In the genomic region with DNA sequence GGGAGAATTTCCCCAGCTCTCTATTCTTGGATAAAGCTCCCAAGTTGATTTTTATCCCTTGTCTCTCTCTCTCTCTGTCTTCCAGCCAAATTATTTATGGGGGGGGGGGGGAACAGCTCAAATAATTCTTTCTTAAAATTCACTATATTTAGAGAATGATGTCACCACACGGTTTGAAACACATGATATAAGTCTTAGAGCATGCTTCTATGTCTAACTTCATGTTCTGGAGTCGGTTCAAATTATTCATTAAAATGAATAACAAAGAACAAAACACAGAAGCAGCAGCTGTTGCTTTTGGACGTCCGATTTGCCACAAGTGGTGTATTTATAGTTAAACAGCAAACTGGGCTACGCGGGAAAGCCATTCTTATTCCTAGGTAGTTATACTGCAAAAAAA, we compare ENCODE assay signal across 23 mouse cellular contexts.
DNase-seq lines count a peak whose midpoint lies in the region; ATAC-seq lines count a peak whose summit lies in the region.
"Had no signal": no experiment of that assay in that cellular context is flagged by ENCODE, and none has a peak within 500 bp of the region (broad histone marks: within the 10 kb centered on the region; RNA-seq: fewer than 3 reads in every experiment).

No protein-coding gene starts in this region.

- no peak for ATAC-seq in hindbrain, embryonic 13.5 days (ENCODE audit: low FRiP score)
- ATAC-seq in hindbrain, embryonic 14.5 days (ENCODE audit: low FRiP score), result no peak
- ATAC-seq in embryonic facial prominence, embryonic 15.5 days (ENCODE audit: insufficient number of reproducible peaks, low FRiP score, low TSS enrichment, low read depth), result no peak
- no peak for ATAC-seq in limb, embryonic 13.5 days (ENCODE audit: low FRiP score, low read depth)
- ATAC-seq in granulocyte monocyte progenitor cell, adult 5-6 weeks (replicated peaks; ENCODE audit: poor library complexity, severe bottlenecking), result no peak
- ATAC-seq: activated CD4-positive, CD25-positive, alpha-beta regulatory T cell, adult 4 months; midbrain, embryonic 16.5 days had no signal

- peaks cover 61% of the 10 kb centered on the region for H3K4me1 ChIP-seq in heart, embryonic 10.5 days
- peaks cover 18% of the 10 kb centered on the region for H3K4me1 ChIP-seq in hindbrain, embryonic 13.5 days (replicated peaks)
- H3K4me1 ChIP-seq in hindbrain, embryonic 14.5 days (replicated peaks; ENCODE audit: control insufficient read depth, insufficient read depth, low read length), result peaks cover 8% of the 10 kb centered on the region
- peaks cover 28% of the 10 kb centered on the region for H3K4me1 ChIP-seq in embryonic facial prominence, embryonic 15.5 days
- peaks cover 54% of the 10 kb centered on the region for H3K4me1 ChIP-seq in limb, embryonic 13.5 days

- peaks cover 8% of the 10 kb centered on the region; the same call in 1 of the 2 replicates for H3K36me3 ChIP-seq in heart, embryonic 10.5 days
- no peaks in the 10 kb centered on the region for H3K36me3 ChIP-seq in hindbrain, embryonic 13.5 days
- no peaks in the 10 kb centered on the region for H3K36me3 ChIP-seq in hindbrain, embryonic 14.5 days (replicated peaks; ENCODE audit: control insufficient read depth, insufficient read depth)
- no peaks in the 10 kb centered on the region for H3K36me3 ChIP-seq in embryonic facial prominence, embryonic 15.5 days
- H3K36me3 ChIP-seq in limb, embryonic 13.5 days, result no peaks in the 10 kb centered on the region
- H3K36me3 ChIP-seq: hindbrain, embryonic 15.5 days; lung, embryonic 15.5 days; midbrain, embryonic 10.5 days had no signal

- peak overlapping the region; percentile 30; the same call in 1 of the 2 replicates for H3K27ac ChIP-seq in heart, embryonic 10.5 days
- peak overlapping the region; percentile 30; the same call in 1 of the 2 replicates for H3K27ac ChIP-seq in hindbrain, embryonic 13.5 days
- H3K27ac ChIP-seq in hindbrain, embryonic 14.5 days, result no peak overlapping the region
- H3K27ac ChIP-seq in embryonic facial prominence, embryonic 15.5 days (replicated peaks), result peak overlapping the region; percentile 58; the same call in 1 of the 2 replicates
- 0 out of 2 replicates have a peak overlapping the region, but pooled peaks have one; percentile 39 for H3K27ac ChIP-seq in limb, embryonic 13.5 days
- H3K27ac ChIP-seq: hindbrain, embryonic 15.5 days; liver, embryonic 15.5 days; lung, embryonic 15.5 days; macrophage; midbrain, embryonic 10.5 days had no signal

- DNase-seq in heart, embryonic 10.5 days (ENCODE audit: low spot score), result no peak
- no peak for DNase-seq in heart, postnatal 36 days
- DNase-seq in hindbrain, embryonic 14.5 days (ENCODE audit: low spot score), result no peak
- DNase-seq: adrenal gland, adult 8-10 months; cerebellum, adult 11-12 months; cerebellum, postnatal 10 days; gastrocnemius, postnatal 14 days; kidney, adult 2 months; kidney, postnatal 10 days; layer of hippocampus, postnatal 36 days; liver had no signal

- intact Hi-C loops in heart, postnatal 36 days (cut with DNase I), result loop anchor here (2.0 kb wide), 3 partner anchors 34 to 64 kb away; no protein-coding TSS in a partner anchor

- no peaks in the 10 kb centered on the region for H3K27me3 ChIP-seq in heart, embryonic 10.5 days (ENCODE audit: insufficient read depth, poor library complexity, severe bottlenecking)
- no peaks in the 10 kb centered on the region for H3K27me3 ChIP-seq in hindbrain, embryonic 13.5 days
- no peaks in the 10 kb centered on the region for H3K27me3 ChIP-seq in hindbrain, embryonic 14.5 days (ENCODE audit: control insufficient read depth, insufficient read depth, low read length)
- no peaks in the 10 kb centered on the region for H3K27me3 ChIP-seq in embryonic facial prominence, embryonic 15.5 days
- no peaks in the 10 kb centered on the region for H3K27me3 ChIP-seq in limb, embryonic 13.5 days
- H3K27me3 ChIP-seq: hindbrain, embryonic 15.5 days; liver, embryonic 15.5 days; lung, embryonic 15.5 days had no signal

- no peaks in the 10 kb centered on the region for H3K9me3 ChIP-seq in heart, embryonic 10.5 days
- no peaks in the 10 kb centered on the region for H3K9me3 ChIP-seq in hindbrain, embryonic 13.5 days
- no peaks in the 10 kb centered on the region for H3K9me3 ChIP-seq in hindbrain, embryonic 14.5 days (ENCODE audit: control insufficient read depth, low read length)
- no peaks in the 10 kb centered on the region for H3K9me3 ChIP-seq in embryonic facial prominence, embryonic 15.5 days (replicated peaks)
- H3K9me3 ChIP-seq in limb, embryonic 13.5 days, result no peaks in the 10 kb centered on the region
- H3K9me3 ChIP-seq: hindbrain, embryonic 15.5 days; liver, embryonic 15.5 days; lung, embryonic 15.5 days; midbrain, embryonic 10.5 days had no signal

- H3K4me2 ChIP-seq in hindbrain, embryonic 13.5 days, result no peak overlapping the region
- no peak overlapping the region for H3K4me2 ChIP-seq in hindbrain, embryonic 14.5 days (replicated peaks)
- H3K4me2 ChIP-seq in embryonic facial prominence, embryonic 15.5 days (replicated peaks), result no peak overlapping the region
- no peak overlapping the region for H3K4me2 ChIP-seq in limb, embryonic 13.5 days (replicated peaks)
- H3K4me2 ChIP-seq: hindbrain, embryonic 15.5 days; liver, embryonic 15.5 days; lung, embryonic 15.5 days had no signal

- H3K9ac ChIP-seq in hindbrain, embryonic 13.5 days, result no peak overlapping the region
- no peak overlapping the region for H3K9ac ChIP-seq in hindbrain, embryonic 14.5 days
- H3K9ac ChIP-seq in embryonic facial prominence, embryonic 15.5 days, result no peak overlapping the region
- H3K9ac ChIP-seq in limb, embryonic 13.5 days, result no peak overlapping the region
- H3K9ac ChIP-seq: hindbrain, embryonic 15.5 days; liver, embryonic 15.5 days; lung, embryonic 15.5 days had no signal

- WGBS in heart, embryonic 10.5 days, result 86% methylated on average over 6 of the region's 6 CpGs
- 72% methylated on average over 6 of the region's 6 CpGs for WGBS in hindbrain, embryonic 13.5 days
- 72% methylated on average over 6 of the region's 6 CpGs for WGBS in hindbrain, embryonic 14.5 days
- WGBS in embryonic facial prominence, embryonic 15.5 days, result 50% methylated on average over 6 of the region's 6 CpGs
- 74% methylated on average over 6 of the region's 6 CpGs for WGBS in limb, embryonic 13.5 days

- no peak overlapping the region for H3K4me3 ChIP-seq in heart, embryonic 10.5 days
- no peak overlapping the region for H3K4me3 ChIP-seq in hindbrain, embryonic 13.5 days
- no peak overlapping the region for H3K4me3 ChIP-seq in hindbrain, embryonic 14.5 days (replicated peaks; ENCODE audit: low read length)
- no peak overlapping the region for H3K4me3 ChIP-seq in embryonic facial prominence, embryonic 15.5 days (replicated peaks)
- no peak overlapping the region for H3K4me3 ChIP-seq in limb, embryonic 13.5 days
- H3K4me3 ChIP-seq: erythroblast, embryonic 14.5 days; hindbrain, embryonic 15.5 days; liver, embryonic 15.5 days; lung, embryonic 15.5 days; midbrain, embryonic 10.5 days had no signal
